Mouse (Mus musculus): ENCODE results near the gene Mrm2.

- TF ChIP-seq POLR2A (IDR thresholded peaks at IDR 0.05; ENCODE audit: insufficient read depth, low read depth, low read length) (no peak), CTCF (IDR thresholded peaks at IDR 0.05; ENCODE audit: insufficient read depth, low read depth, low read length) (no peak)
These were observed 49.3 kb downstream of the Mrm2 start for GRCm38 (mm10) chr5:140282376-140282775.
